Mouse (Mus musculus) midbrain, embryonic 15.5 days (tissue): ENCODE measurements around the gene Ccdc97. TPM values are rescaled to one million over a fixed set of nuclear protein-coding genes. Genes with fewer than 3 reads are reported as not detected.

Source experiments
- ATAC-seq: fragments of 200-750 bp; cut with Nextera tagmentation; replicated peaks from 2 replicates; pipeline ENCODE4 v1.8.0; 2017; ENCODE audit warnings: moderate TSS enrichment
- H3K27ac ChIP-seq: fragments of 300-500 bp; sonication (generic); 2 replicates; pipeline ENCODE4 v1.5.1; 2015; ENCODE audit warnings: mild to moderate bottlenecking, inconsistent platforms
- H3K27me3 ChIP-seq: fragments of 300-500 bp; sonication (generic); replicated peaks from 2 replicates; pipeline ENCODE4 v1.6.1; 2015; ENCODE audit warnings: inconsistent platforms
- H3K36me3 ChIP-seq: fragments of 300-500 bp; sonication (generic); replicated peaks from 2 replicates; pipeline ENCODE4 v1.6.1; 2015; ENCODE audit warnings: inconsistent platforms
- H3K4me1 ChIP-seq: fragments of 300-500 bp; sonication (generic); 2 replicates; pipeline ENCODE4 v1.6.1; 2015; ENCODE audit warnings: inconsistent platforms
- H3K4me2 ChIP-seq: fragments of 300-500 bp; sonication (generic); 2 replicates; pipeline ENCODE4 v1.6.1; 2015; ENCODE audit warnings: inconsistent platforms, mild to moderate bottlenecking, moderate library complexity
- H3K4me3 ChIP-seq: fragments of 300-500 bp; sonication (generic); 2 replicates; pipeline ENCODE4 v1.5.1; 2015; ENCODE audit warnings: mild to moderate bottlenecking, inconsistent platforms
- H3K9ac ChIP-seq: fragments of 300-500 bp; sonication (generic); 2 replicates; pipeline ENCODE4 v1.6.1; 2015; ENCODE audit warnings: mild to moderate bottlenecking, inconsistent platforms
- H3K9me3 ChIP-seq: fragments of 300-500 bp; sonication (generic); 2 replicates; pipeline ENCODE4 v1.6.1; 2016; ENCODE audit warnings: inconsistent platforms
- WGBS: fragments of 180-500 bp; shearing (Covaris S2); methylation state at CpG from one replicate; pipeline ENCODE4 v1.1.7; 2015; ENCODE audit warnings: mixed read lengths; 5-methylcytosine and 5-hydroxymethylcytosine counted together
- polyA plus RNA-seq: library from polyadenylated mRNA; unstranded; fragments of >200 nt; fragmentation: Nextera tagmentation; extraction: Ambion mirVana; gene quantifications from 2 replicates; pipeline ENCODE4 v1.2.1, GENCODE M21; 2015

The Ccdc97 gene
- polyA plus RNA-seq, 1 experiment from 2014 or later: 40.2 TPM

GRCm38 (mm10) chr7:25671686-25672085 is 47.2 kb downstream of the Ccdc97 start:
- H3K27me3 ChIP-seq: peaks cover 23% of the 10 kb centered on the region
- H3K9me3 ChIP-seq: no peaks in the 10 kb centered on the region
- H3K27ac ChIP-seq: no peak overlapping the region
- H3K36me3 ChIP-seq: peaks cover 7% of the 10 kb centered on the region; the same call in 1 of the 2 replicates
- H3K4me2 ChIP-seq: no peak overlapping the region
- H3K4me3 ChIP-seq: no peak overlapping the region
- no peak for ATAC-seq
- 73% methylated on average over 2 of the region's 2 CpGs for WGBS
- H3K9ac ChIP-seq: no peak overlapping the region
- peaks cover 8% of the 10 kb centered on the region; the same call in 1 of the 2 replicates for H3K4me1 ChIP-seq

GRCm38 (mm10) chr7:25670096-25670495 is 48.8 kb downstream of the Ccdc97 start:
- Histone ChIP-seq H3K4me1 (peaks cover 8% of the 10 kb centered on the region; the same call in 1 of the 2 replicates), H3K4me3 (no peak overlapping the region), H3K36me3 (peaks cover 11% of the 10 kb centered on the region; the same call in 1 of the 2 replicates), H3K4me2 (no peak overlapping the region), H3K9me3 (no peaks in the 10 kb centered on the region), H3K27me3 (peaks cover 19% of the 10 kb centered on the region), H3K9ac (no peak overlapping the region), H3K27ac (no peak overlapping the region)
- WGBS: 91% methylated on average over 4 of the region's 4 CpGs
- ATAC-seq: no peak

- Histone ChIP-seq H3K36me3 (peaks cover 11% of the 10 kb centered on the region; the same call in 1 of the 2 replicates), H3K4me3 (no peak overlapping the region), H3K4me2 (no peak overlapping the region), H3K9me3 (no peaks in the 10 kb centered on the region), H3K9ac (no peak overlapping the region), H3K27ac (no peak overlapping the region), H3K27me3 (peaks cover 15% of the 10 kb centered on the region), H3K4me1 (peaks cover 4% of the 10 kb centered on the region; the same call in 1 of the 2 replicates)
- ATAC-seq: no peak
- WGBS: 81% methylated on average over 9 of the region's 9 CpGs
Observed at GRCm38 (mm10) chr7:25669631-25670030, 49.3 kb downstream of the Ccdc97 start.

- Histone ChIP-seq H3K27me3 (peaks cover 10% of the 10 kb centered on the region), H3K4me3 (no peak overlapping the region), H3K36me3 (peaks cover 11% of the 10 kb centered on the region; the same call in 1 of the 2 replicates), H3K4me1 (no peaks in the 10 kb centered on the region), H3K9me3 (no peaks in the 10 kb centered on the region), H3K9ac (no peak overlapping the region), H3K27ac (no peak overlapping the region), H3K4me2 (no peak overlapping the region)
- ATAC-seq: no peak
- WGBS: 87% methylated on average over 10 of the region's 10 CpGs
Observed at GRCm38 (mm10) chr7:25669158-25669557, 49.7 kb downstream of the Ccdc97 start.

DNA sequence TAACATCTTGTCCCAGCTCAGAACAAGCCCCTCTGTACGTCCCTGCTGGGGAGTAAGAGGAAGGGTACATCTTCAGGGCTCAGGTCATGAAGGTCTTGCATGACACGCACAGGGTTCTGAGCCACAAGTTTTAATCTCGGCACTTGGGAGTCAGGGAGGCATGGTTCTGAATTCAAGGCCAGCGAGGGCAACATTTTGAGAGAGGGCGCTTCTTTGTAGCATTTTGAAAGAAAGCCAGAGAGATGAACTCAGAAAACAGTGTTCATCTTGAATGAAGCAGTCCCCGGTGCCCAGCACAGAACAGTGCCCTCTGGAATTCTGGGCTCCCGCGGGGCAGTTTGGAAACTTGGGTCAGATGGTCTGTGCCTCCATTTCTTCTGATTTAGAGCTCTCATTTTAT is 52.5 kb downstream of the Ccdc97 start:
- WGBS: 94% methylated on average over 8 of the region's 8 CpGs
- H3K9ac ChIP-seq: no peak overlapping the region
- no peak overlapping the region for H3K27ac ChIP-seq
- H3K4me3 ChIP-seq: no peak overlapping the region
- H3K27me3 ChIP-seq: no peaks in the 10 kb centered on the region
- H3K4me2 ChIP-seq: no peak overlapping the region
- no peak for ATAC-seq
- H3K36me3 ChIP-seq: peaks cover 15% of the 10 kb centered on the region
- H3K4me1 ChIP-seq: no peaks in the 10 kb centered on the region
- H3K9me3 ChIP-seq: no peaks in the 10 kb centered on the region

Other genes with a start within 250 kb of the Ccdc97 start
- gene Ceacam1, start 241.5 kb downstream of the Ccdc97 start, polyA plus RNA-seq: 0.88 and 1.1 TPM in 2 replicates
- 0.13 and 0.34 TPM in 2 replicates for gene Ceacam2, start 179.2 kb downstream of the Ccdc97 start, polyA plus RNA-seq
- gene Erich4, start 103.2 kb downstream of the Ccdc97 start, polyA plus RNA-seq: not detected in 2 replicates
- gene Dmac2, start 99.7 kb downstream of the Ccdc97 start, polyA plus RNA-seq: 44.2 and 45.3 TPM in 2 replicates
- gene B3gnt8, start 92.4 kb downstream of the Ccdc97 start, polyA plus RNA-seq: 0.68 and 0.88 TPM in 2 replicates
- gene Bckdha, start 60.1 kb downstream of the Ccdc97 start, polyA plus RNA-seq: 42.7 and 43.5 TPM in 2 replicates
- 41.0 and 44.9 TPM in 2 replicates for gene Exosc5, start 59.9 kb downstream of the Ccdc97 start, polyA plus RNA-seq
- 53.5 and 54.0 TPM in 2 replicates for gene Tmem91, start 43.9 kb downstream of the Ccdc97 start, polyA plus RNA-seq
- 47.3 and 50.9 TPM in 2 replicates for gene B9d2, start 38.3 kb downstream of the Ccdc97 start, polyA plus RNA-seq
- 0.56 and 1.0 TPM in 2 replicates for gene Tgfb1, start 32.1 kb downstream of the Ccdc97 start, polyA plus RNA-seq
- 43.6 and 44.4 TPM in 2 replicates for gene Hnrnpul1, start 35.7 kb upstream of the Ccdc97 start, polyA plus RNA-seq
- 20.2 and 22.2 TPM in 2 replicates for gene Axl, start 69.6 kb upstream of the Ccdc97 start, polyA plus RNA-seq
- 1.9 and 2.2 TPM in 2 replicates for gene Cyp2s1, start 97.8 kb upstream of the Ccdc97 start, polyA plus RNA-seq
- gene Cyp2b10, start 178.5 kb upstream of the Ccdc97 start, polyA plus RNA-seq: not detected in 2 replicates